21 mouse cellular contexts compared by ENCODE assay signal in the genomic region with DNA sequence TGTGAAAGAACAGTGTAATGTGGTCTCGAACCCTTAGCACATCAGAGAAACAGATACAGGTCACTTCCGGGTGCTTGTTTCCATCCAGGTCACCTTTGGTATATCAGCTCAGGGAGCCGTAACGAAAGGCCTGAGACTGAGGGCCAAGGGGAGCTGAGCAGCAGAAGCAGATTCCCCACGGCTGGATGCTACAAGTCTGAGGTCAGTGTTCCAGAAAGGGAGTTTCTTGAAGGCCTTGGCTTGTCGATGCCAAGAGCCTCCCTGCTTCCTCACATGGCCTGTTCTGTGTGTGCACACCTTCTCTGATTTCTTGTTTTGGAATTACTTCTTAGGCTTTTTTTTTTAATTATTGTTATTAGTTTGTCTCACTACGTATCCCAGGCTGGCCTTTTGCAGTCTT.
DNase-seq lines count a peak whose midpoint lies in the region; ATAC-seq and TF ChIP-seq lines count a peak whose summit lies in the region.
"Had no signal": no experiment of that assay in that cellular context is flagged by ENCODE, and none has a peak within 500 bp of the region (broad histone marks: within the 10 kb centered on the region; RNA-seq: fewer than 3 reads in every experiment).

No protein-coding gene starts in this region.

- H3K4me2 ChIP-seq in heart, embryonic 11.5 days, result no peak overlapping the region
- no peak overlapping the region for H3K4me2 ChIP-seq in kidney, postnatal 0 days (ENCODE audit: low read length)
- H3K4me2 ChIP-seq: forebrain, embryonic 13.5 days; heart, embryonic 13.5 days; hindbrain, embryonic 12.5 days; liver, embryonic 13.5 days; midbrain, embryonic 11.5 days had no signal

- WGBS in heart, adult 2 months, result 75% methylated on average over 7 of the region's 7 CpGs
- 84% methylated on average over 7 of the region's 7 CpGs for WGBS in heart, embryonic 11.5 days (ENCODE audit: insufficient replicate concordance)
- WGBS in kidney, postnatal 0 days, result 62% methylated on average over 7 of the region's 7 CpGs

- TF ChIP-seq POLR2A in heart, adult 2 months (IDR thresholded peaks at IDR 0.05; ENCODE audit: insufficient read depth, low read depth, low read length), result no peak

- intact Hi-C loops in heart, adult 2 months (cut with DNase I), result no loop called here

- no peaks in the 10 kb centered on the region for H3K9me3 ChIP-seq in heart, embryonic 11.5 days (replicated peaks; ENCODE audit: control insufficient read depth, low read length)
- no peaks in the 10 kb centered on the region for H3K9me3 ChIP-seq in kidney, postnatal 0 days (replicated peaks; ENCODE audit: low read length)
- H3K9me3 ChIP-seq: forebrain, embryonic 13.5 days; heart, embryonic 13.5 days; hindbrain, embryonic 12.5 days; liver, embryonic 13.5 days had no signal

- H3K9ac ChIP-seq in heart, adult 2 months (ENCODE audit: low read depth, low read length), result no peak overlapping the region
- H3K9ac ChIP-seq in heart, embryonic 11.5 days (ENCODE audit: low read depth, low read length), result no peak overlapping the region
- no peak overlapping the region for H3K9ac ChIP-seq in kidney, postnatal 0 days (ENCODE audit: low read depth, low read length)
- H3K9ac ChIP-seq: forebrain, embryonic 13.5 days; heart, embryonic 13.5 days; hindbrain, embryonic 12.5 days; liver, embryonic 13.5 days had no signal

- peaks cover 23% of the 10 kb centered on the region for H3K4me1 ChIP-seq in heart, adult 2 months (ENCODE audit: control insufficient read depth, insufficient read depth, low read length)
- peaks cover 11% of the 10 kb centered on the region for H3K4me1 ChIP-seq in heart, embryonic 11.5 days (ENCODE audit: control insufficient read depth, insufficient read depth, low read length)
- H3K4me1 ChIP-seq in kidney, postnatal 0 days (replicated peaks; ENCODE audit: insufficient read depth, low read length), result peaks cover 7% of the 10 kb centered on the region

- ATAC-seq in heart, embryonic 11.5 days (replicated peaks; ENCODE audit: insufficient number of reproducible peaks, low FRiP score, low TSS enrichment), result no peak
- no peak for ATAC-seq in kidney, postnatal 0 days (replicated peaks; ENCODE audit: low FRiP score, low read depth)
- ATAC-seq: forebrain, embryonic 13.5 days; hindbrain, postnatal 0 days; midbrain, embryonic 16.5 days; Patski had no signal

- no peaks in the 10 kb centered on the region for H3K27me3 ChIP-seq in heart, adult 2 months (ENCODE audit: control insufficient read depth, insufficient read depth, low read length)
- no peaks in the 10 kb centered on the region for H3K27me3 ChIP-seq in heart, embryonic 11.5 days (ENCODE audit: control insufficient read depth, insufficient read depth, low read length)
- no peaks in the 10 kb centered on the region for H3K27me3 ChIP-seq in kidney, postnatal 0 days (ENCODE audit: insufficient read depth, low read length)
- H3K27me3 ChIP-seq: forebrain, embryonic 13.5 days; heart, embryonic 13.5 days; hindbrain, embryonic 12.5 days; liver, embryonic 13.5 days; Patski had no signal

- no peaks in the 10 kb centered on the region for H3K36me3 ChIP-seq in heart, adult 2 months (ENCODE audit: control insufficient read depth, insufficient read depth, low read length)
- H3K36me3 ChIP-seq in heart, embryonic 11.5 days (ENCODE audit: control insufficient read depth, insufficient read depth, low read length), result no peaks in the 10 kb centered on the region; the same call in 1 of the 2 replicates
- no peaks in the 10 kb centered on the region for H3K36me3 ChIP-seq in kidney, postnatal 0 days (ENCODE audit: insufficient read depth, low read length)
- H3K36me3 ChIP-seq: heart, embryonic 13.5 days; hindbrain, embryonic 12.5 days; liver, embryonic 13.5 days had no signal

- no peak for TF ChIP-seq CTCF in heart, adult 2 months (IDR thresholded peaks at IDR 0.05)
- no peak for TF ChIP-seq CTCF in kidney, postnatal 0 days (IDR thresholded peaks at IDR 0.05; ENCODE audit: low read depth)
- no peak for TF ChIP-seq CTCF in layer of hippocampus, adult 2 months (conservative IDR thresholded peaks at IDR 0.05)

- H3K79me2 ChIP-seq in heart, adult 2 months (replicated peaks; ENCODE audit: control insufficient read depth, insufficient read depth, low read length), result peaks cover 6% of the 10 kb centered on the region; the same call in 1 of the 2 replicates

- peak overlapping the region; percentile 16 for H3K27ac ChIP-seq in heart, adult 2 months
- no peak overlapping the region for H3K27ac ChIP-seq in heart, embryonic 11.5 days (ENCODE audit: low read depth, low read length)
- H3K27ac ChIP-seq in kidney, postnatal 0 days, result 0 out of 2 replicates have a peak overlapping the region, but pooled peaks have one; percentile 8
- no peak overlapping the region for H3K27ac ChIP-seq in layer of hippocampus, adult 2 months
- H3K27ac ChIP-seq: forebrain, embryonic 13.5 days; heart, embryonic 13.5 days; hindbrain, embryonic 12.5 days; hindbrain, postnatal 0 days; left cerebral cortex, adult 2 months; liver, embryonic 13.5 days had no signal

- DNase-seq in heart, adult 2 months, result no peak
- DNase-seq in kidney, postnatal 0 days (ENCODE audit: low spot score), result no peak
- DNase-seq in kidney, adult 9 months, result no peak
- peak; percentile 7 for DNase-seq in thymus, postnatal 4 days
- DNase-seq in thymus, postnatal 25 days, result no peak
- no peak for DNase-seq in layer of hippocampus, adult 2 months (ENCODE audit: low spot score in 2 of 2)
- DNase-seq: cerebellum, adult 8-10 months; cerebellum, postnatal 36 days; liver, embryonic 13.5 days; lung, adult 2 months; right cerebral cortex, postnatal 25 days; spleen, adult 18-20 months had no signal

- no peak for TF ChIP-seq EP300 in heart, adult 2 months (IDR thresholded peaks at IDR 0.05; ENCODE audit: insufficient read depth, low read depth, low read length)

- H3K4me3 ChIP-seq in heart, adult 2 months, result no peak overlapping the region
- no peak overlapping the region for H3K4me3 ChIP-seq in heart, embryonic 11.5 days (ENCODE audit: low read depth, low read length)
- H3K4me3 ChIP-seq in kidney, postnatal 0 days (replicated peaks; ENCODE audit: low read depth, low read length), result no peak overlapping the region
- H3K4me3 ChIP-seq in layer of hippocampus, adult 2 months, result no peak overlapping the region
- H3K4me3 ChIP-seq: forebrain, embryonic 13.5 days; heart, embryonic 13.5 days; hindbrain, embryonic 12.5 days; left cerebral cortex, adult 2 months; liver, embryonic 13.5 days had no signal

Comparison
In these comparisons a context has a peak if more than half of its experiments do, and no peak if none do; other contexts are left out.
1. H3K27ac ChIP-seq: peak in heart, adult 2 months (single experiment) and kidney, postnatal 0 days (single experiment); none in heart, embryonic 11.5 days (single experiment) and layer of hippocampus, adult 2 months (single experiment).